Mouse (Mus musculus) T-helper 1 cell (primary cell): ENCODE results near the gene Kmt5c.

Source experiments
- in situ Hi-C: fragments of 300-600 bp; cut with MboI, MseI; formaldehyde crosslinking; loops from one replicate; pipeline ENCODE4 v1.15.1; 2025; ENCODE audit warnings: high pct_unique_total_duplicates

Kmt5c gene

DNA sequence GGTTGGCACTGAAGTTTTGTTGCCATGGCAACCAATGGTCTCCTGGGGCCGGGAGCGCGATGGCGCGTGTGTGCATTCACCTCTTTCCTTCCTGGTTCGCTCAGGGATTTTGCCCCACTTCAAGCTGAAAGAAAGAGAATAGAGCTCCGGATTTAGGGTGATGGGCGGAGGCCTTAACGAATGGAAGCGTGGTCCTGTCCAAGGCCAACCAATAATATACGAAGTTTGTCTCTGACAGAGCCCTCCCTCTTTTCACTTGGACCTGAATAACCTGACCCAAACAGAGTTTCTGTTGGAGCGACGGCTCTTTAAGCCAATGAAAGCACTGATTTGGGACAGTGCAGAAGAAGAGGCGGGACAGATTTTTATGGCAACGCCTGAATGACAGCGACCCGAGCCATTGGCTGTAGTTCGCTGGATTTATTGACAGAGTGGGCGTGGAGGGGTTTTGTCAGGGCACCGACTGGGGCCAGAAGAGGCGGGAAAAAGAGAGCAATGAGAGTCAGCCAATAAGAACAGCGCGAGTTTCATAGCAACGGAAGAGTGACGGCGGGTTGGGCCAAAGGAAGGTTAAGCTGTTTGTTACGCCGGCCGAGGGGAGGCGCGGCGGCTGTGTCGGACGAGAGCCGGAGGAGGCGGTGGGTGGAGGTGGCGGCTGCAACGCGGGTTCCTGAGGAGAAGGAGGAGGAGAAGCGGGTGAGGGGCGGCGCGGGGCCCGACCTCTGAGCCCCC is at the start of gene Kmt5c:
Gene Kmt5c, plus strand, starts transcription at position 572 of the 732 bp plus-strand sequence.
- in situ Hi-C loops = loop anchor here (5.0 kb wide), 1 partner anchor 48 kb away; the partner anchor contains the start of gene Tmem238

DNA sequence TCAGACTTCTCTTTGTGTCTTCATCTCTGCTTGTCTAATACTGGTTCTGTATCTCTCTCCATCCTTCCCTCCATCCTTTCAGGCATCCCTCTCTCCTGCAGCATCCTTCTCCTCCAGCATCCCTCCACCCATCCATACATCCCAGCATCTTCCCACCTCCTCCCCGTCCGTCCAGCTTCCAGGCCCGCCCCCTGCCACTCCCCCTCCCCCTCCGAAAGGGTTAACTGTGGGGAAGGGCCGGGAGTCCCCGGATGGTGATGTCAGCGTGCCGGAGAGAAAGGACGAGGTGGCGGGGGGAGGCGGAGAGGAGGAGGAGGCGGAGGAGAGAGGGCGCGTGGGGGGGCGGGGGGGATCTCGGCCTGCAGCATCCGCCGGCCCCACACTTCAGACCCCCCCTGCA is 49.5 kb upstream of the Kmt5c start, which contains the start of gene Brsk1:
Gene Brsk1, plus strand, starts transcription at position 218 of the 400 bp plus-strand sequence.
- in situ Hi-C loops = loop anchor here (5.0 kb wide), 1 partner anchor 97 kb away; the partner anchor contains the start of gene Tmem238

GRCm38 (mm10) chr7:4690951-4691653 is 48.8 kb upstream of the Kmt5c start:
- in situ Hi-C loops = loop anchor here (5.0 kb wide), 1 partner anchor 96 kb away; the partner anchor contains the start of gene Tmem238

- in situ Hi-C loops = loop anchor here (5.0 kb wide), 1 partner anchor 94 kb away; the partner anchor contains the start of gene Tmem238
Measured at GRCm38 (mm10) chr7:4693004-4693403, 46.9 kb upstream of the Kmt5c start.

DNA sequence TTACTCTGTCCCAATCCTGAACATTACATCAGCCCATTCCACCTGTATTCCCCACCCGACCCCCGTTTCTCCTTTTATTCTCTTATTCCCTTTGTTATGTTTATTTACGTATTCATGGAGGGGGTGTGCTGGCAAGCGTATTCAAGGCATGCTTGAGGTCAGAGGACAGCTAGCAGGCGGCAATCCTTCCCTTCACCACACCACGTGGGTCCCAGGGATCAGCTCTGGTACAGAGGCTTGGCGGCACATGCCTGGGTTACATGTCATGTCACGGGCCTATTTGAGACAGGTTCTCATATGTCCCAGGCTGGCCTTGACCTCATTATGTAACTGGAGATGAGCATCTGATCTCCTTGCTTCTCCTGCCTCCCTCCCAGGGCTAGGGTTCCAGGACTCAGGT is 37.6 kb upstream of the Kmt5c start:
- in situ Hi-C loops = no loop called here

DNA sequence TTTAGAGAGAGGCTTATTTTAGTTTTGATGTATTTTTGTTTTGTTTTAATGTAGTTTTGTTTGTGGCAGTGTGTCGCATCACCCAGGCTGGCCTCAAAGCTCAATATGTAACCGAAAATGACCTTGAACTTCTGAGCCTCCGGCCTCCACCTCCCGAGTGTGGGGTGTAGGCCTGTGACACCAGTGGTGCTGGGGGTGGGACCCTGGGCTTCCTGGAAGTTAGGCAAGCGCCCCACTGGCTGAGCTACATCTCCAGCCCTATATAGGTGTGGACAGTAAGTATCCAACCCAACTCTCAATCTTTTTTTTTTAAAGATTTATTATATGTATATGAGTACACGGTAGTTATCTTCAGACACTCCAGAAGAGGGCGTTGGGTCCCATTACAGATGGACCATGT is 36.7 kb upstream of the Kmt5c start:
- in situ Hi-C loops = no loop called here

DNA sequence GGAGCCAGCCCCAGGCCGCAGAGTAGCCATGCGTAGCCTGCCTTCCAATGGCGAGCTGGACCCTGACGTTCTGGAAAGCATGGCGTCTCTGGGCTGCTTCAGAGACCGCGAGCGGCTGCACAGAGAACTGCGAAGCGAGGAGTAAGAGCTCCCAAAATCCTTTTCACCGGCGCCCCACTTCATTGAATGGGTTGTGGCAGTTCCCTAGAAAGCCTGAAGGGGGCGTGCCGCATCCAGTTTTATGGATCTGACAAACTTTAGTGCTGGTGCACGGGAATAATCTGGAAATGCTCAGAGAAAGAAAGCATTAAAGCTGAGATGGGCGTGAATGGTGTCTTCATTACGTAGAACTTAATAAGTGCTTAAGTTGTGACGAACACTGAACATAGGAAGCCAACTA is 34.8 kb upstream of the Kmt5c start:
- in situ Hi-C loops = no loop called here

- in situ Hi-C loops = no loop called here
Measured at GRCm38 (mm10) chr7:4712594-4712993, 27.3 kb upstream of the Kmt5c start.

DNA sequence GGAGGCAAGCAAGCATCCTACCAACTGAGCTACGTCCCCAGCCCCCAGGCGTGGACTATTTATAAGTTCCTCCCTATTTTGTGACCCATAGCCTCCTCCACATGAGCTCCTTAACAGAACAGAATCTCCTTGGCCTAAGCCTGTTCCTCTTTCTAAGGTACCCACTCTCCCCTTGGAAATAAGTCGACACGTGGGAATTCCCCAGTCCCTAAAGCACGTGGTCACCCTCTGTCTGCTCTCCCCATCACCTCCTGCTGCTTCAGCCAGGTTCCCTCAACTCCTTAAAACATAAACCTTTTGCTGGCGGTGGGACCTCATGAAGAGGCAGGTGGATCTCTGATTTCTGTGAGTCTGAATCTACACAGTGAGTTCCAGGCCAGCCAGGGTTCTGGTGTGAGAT is 23.0 kb upstream of the Kmt5c start:
- in situ Hi-C loops = no loop called here

GRCm38 (mm10) chr7:4719276-4719675 is 20.6 kb upstream of the Kmt5c start:
- in situ Hi-C loops = no loop called here

DNA sequence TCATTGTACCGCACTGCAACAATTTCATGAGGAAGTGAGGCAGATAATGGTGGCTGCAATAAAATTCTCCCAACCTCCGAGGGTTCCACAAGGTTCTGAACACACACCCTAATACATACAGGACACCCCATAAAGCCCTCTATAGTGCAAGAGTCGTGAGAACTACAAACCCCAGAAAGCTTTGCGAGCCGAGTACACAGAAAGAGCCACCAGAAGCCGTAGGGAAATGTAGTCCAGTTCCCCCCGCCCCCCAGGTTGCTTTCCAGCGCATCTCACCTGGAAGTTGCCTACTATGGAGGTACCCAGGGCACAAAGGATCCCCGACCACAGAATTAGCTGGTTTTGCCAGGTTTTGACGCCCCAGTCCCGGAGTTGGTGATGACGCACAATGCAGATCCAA is 16.4 kb upstream of the Kmt5c start:
- in situ Hi-C loops = no loop called here

DNA sequence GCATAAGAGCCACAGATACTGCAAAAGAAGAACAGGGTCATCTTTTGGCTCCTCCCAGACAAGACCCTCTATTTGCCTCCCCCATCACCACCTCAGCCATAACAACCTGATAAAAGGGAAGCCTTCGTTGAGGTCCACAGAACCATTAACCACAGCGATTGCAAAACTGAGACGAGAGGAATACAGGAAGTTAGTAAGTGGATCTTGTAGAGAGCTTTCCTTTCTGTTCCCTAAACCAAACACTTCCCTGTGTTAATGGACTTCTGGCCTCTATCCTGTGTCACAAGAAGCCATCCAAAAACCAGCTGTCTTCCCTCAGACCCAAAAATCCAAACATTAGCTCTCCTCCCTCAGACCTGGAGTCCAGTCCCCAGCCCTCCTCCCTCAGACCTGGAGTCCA is 15.6 kb upstream of the Kmt5c start:
- in situ Hi-C loops = no loop called here

DNA sequence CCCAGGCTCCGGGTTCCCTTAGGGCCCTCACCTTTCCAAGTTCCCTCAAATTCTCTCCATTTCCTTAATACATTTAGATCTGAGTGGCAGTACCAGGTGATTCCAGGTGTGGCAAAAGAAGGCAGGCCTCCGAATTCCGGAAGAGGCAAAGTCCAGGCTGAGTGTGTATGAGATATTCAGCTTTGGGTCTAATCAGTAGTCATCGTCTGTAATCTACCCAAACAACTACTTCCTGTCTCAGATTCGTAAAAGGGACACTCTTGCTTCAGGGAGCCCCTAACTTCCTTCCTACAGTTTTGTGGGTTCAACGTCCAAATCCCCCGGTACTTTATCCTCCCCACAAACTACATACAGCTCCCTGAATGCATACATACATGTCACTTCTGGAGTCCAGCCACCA is 14.7 kb upstream of the Kmt5c start, which contains the start of gene Tmem150b:
Gene Tmem150b, minus strand, starts transcription at position 81 of the 400 bp plus-strand sequence.
- in situ Hi-C loops = no loop called here

- in situ Hi-C loops = no loop called here
Measured at GRCm38 (mm10) chr7:4731090-4731489, 8.8 kb upstream of the Kmt5c start.

DNA sequence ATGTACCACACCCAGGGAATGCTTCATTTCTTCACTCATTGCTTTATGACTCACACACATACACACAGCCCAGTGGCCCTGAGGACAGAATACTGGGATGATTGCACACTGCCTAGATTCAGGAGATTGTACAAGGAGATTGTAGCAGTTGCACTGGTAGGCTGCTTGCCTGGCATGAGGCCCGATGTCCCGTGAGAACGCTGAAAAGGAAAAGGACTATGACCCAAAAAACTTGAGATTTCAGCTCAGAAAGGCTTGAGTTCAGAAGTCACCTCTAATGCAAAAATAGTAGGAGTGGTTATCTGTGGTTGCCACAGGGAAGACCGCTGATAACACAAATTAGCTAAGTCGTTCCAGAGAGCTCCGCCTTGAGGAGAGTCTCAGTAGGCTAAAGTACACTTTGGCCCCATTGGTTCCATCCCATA is 6.9 kb upstream of the Kmt5c start:
- in situ Hi-C loops = no loop called here

- in situ Hi-C loops = no loop called here
Measured at GRCm38 (mm10) chr7:4739041-4739543, 823 bp upstream of the Kmt5c start.

DNA sequence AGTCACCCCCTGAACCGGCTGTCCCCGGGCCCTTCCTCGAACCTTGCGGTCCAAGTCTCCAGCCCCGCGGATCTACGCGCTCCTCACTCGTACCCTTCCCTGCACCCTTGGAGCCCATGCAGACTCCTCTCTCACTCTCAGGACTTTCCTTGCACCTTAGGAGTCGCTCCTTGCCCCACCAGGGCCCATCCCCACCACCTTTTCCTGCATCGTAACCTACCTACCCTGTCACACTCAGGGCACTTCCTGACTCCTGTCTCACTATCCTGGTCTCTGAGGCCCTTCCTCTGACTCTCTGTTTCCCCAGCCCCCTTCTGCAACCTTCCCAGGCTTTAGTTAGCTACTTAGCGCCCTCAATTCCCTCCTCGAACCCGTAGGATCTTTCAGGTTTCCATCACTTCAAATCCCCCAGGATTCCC is 403 bp downstream of the Kmt5c start:
- in situ Hi-C loops = loop anchor here (5.0 kb wide), 1 partner anchor 47 kb away; the partner anchor contains the start of gene Tmem238

DNA sequence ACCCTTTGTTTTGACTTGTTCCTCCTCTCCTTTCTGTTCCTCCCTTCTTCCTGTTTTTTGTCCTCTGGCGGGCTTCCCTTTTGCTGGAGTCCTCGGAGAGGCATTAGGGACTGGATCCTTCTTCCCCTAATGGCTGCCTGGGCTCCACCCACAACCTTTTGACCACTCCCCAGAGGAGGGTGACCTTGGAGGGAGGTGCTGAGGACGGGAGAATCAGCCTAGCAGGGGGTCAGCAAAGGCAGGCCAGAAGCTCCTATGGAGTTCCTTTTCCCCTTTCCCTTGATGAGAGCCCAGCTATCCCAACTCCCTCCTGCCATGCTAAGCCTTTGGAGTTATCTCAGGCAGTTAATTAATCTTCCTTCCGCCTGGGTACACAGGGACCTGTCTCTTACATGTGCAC is 1.2 kb downstream of the Kmt5c start:
- in situ Hi-C loops = loop anchor here (5.0 kb wide), 1 partner anchor 46 kb away; the partner anchor contains the start of gene Tmem238

GRCm38 (mm10) chr7:4741672-4742481 is 2.0 kb downstream of the Kmt5c start:
- in situ Hi-C loops = loop anchor here (5.0 kb wide), 1 partner anchor 45 kb away; the partner anchor contains the start of gene Tmem238

DNA sequence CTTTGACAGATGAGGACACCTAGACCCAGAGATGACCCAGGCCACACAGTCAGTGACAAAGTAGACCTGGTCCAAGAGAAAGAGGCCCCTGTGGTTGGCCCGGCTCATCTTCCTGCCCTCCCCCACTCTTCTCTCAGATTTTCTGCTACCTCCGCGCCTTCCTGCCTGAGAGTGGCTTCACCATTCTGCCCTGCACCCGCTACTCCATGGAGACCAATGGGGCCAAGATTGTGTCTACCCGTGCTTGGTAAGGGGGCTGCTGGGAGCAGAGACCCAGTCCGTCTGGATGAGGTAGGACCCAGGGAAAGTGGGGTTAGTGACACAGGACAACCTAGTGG is 2.5 kb downstream of the Kmt5c start:
- in situ Hi-C loops = loop anchor here (5.0 kb wide), 1 partner anchor 45 kb away; the partner anchor contains the start of gene Tmem238

- in situ Hi-C loops = loop anchor here (5.0 kb wide), 1 partner anchor 44 kb away; the partner anchor contains the start of gene Tmem238
Measured at GRCm38 (mm10) chr7:4743354-4743753, 3.4 kb downstream of the Kmt5c start.
